Mouse (Mus musculus) lung, embryonic 15.5 days (tissue): ENCODE measurements around the gene Pptc7. TPM values are rescaled to one million over a fixed set of nuclear protein-coding genes. Genes with fewer than 3 reads are reported as not detected.

Experiments
- ATAC-seq: fragments of 200-750 bp; cut with Nextera tagmentation; 2 replicates; pipeline ENCODE4 v1.8.0; 2017; ENCODE audit warnings: moderate number of reproducible peaks, borderline replicate concordance; ENCODE audit not compliant: low FRiP score, low TSS enrichment; ENCODE audit errors: extremely low read depth
- H3K27ac ChIP-seq: fragments of 300-500 bp; sonication (generic); 2 replicates; pipeline ENCODE4 v1.5.1; 2015; ENCODE audit warnings: moderate library complexity, mild to moderate bottlenecking, inconsistent platforms
- H3K27me3 ChIP-seq: fragments of 300-500 bp; sonication (generic); 2 replicates; pipeline ENCODE4 v1.6.1; 2015; ENCODE audit warnings: inconsistent platforms
- H3K36me3 ChIP-seq: fragments of 300-500 bp; sonication (generic); 2 replicates; pipeline ENCODE4 v1.6.1; 2015; ENCODE audit warnings: inconsistent platforms
- H3K4me1 ChIP-seq: fragments of 300-500 bp; sonication (generic); 2 replicates; pipeline ENCODE4 v1.6.1; 2015; ENCODE audit warnings: inconsistent platforms
- H3K4me2 ChIP-seq: fragments of 300-500 bp; sonication (generic); 2 replicates; pipeline ENCODE4 v1.6.1; 2015; ENCODE audit warnings: inconsistent platforms, mild to moderate bottlenecking, moderate library complexity
- H3K4me3 ChIP-seq: fragments of 300-500 bp; sonication (generic); 2 replicates; pipeline ENCODE4 v1.5.1; 2015; ENCODE audit warnings: mild to moderate bottlenecking, inconsistent platforms
- H3K9ac ChIP-seq: fragments of 300-500 bp; sonication (generic); 2 replicates; pipeline ENCODE4 v1.6.1; 2015; ENCODE audit warnings: inconsistent platforms
- H3K9me3 ChIP-seq: fragments of 300-500 bp; sonication (generic); 2 replicates; pipeline ENCODE4 v1.6.1; 2016; ENCODE audit warnings: inconsistent platforms
- WGBS: fragments of 180-500 bp; shearing (Covaris S2); methylation state at CpG from one replicate; pipeline ENCODE4 v1.1.7; 2015; 5-methylcytosine and 5-hydroxymethylcytosine counted together
- polyA plus RNA-seq: library from polyadenylated mRNA; unstranded; fragments of >200 nt; fragmentation: Nextera tagmentation; extraction: Ambion mirVana; gene quantifications from 2 replicates; pipeline ENCODE4 v1.2.1, GENCODE M21; 2015

Pptc7 gene
- 7.6 and 8.7 TPM in 2 replicates for polyA plus RNA-seq

DNA sequence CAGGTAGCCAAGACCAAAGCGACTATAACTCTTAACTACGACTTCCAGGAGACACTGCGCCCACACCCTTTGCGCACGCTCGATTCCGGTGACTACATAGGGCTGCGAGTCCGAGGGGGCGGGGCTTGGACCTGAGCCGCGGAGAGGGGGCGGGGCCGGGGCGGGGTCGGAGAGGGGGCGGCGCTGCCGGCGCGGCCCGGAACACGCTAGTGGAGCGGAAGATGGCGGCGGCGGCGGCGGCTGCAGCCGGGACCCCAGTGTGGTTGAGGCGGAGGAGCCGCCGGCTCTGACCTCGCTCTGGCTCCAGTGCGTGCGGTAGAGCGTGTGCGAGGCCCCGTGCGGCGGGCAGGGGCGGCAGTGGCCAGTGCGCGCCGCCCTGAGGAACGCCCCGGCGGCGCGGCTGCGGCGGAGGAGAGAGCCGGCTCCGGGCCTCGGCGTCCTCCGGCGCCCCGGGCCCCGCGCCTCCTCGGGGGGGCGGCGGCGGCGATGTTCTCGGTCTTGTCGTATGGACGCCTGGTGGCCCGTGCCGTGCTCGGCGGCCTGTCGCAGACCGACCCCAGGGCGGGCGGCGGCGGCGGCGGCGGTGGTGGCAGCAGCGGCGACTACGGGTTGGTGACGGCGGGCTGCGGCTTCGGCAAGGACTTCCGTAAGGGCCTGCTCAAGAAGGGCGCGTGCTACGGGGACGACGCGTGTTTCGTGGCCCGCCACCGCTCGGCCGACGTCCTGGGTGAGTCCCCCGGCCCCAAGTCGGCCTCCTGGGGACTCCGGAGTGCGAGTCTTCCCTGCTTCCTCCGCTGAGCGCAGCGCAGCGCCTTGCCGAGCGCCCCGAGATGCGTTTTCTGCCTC is at the start of gene Pptc7:
Gene Pptc7 (plus strand): TSS at position 183 of the 846 bp plus-strand sequence.
- no peaks in the 10 kb centered on the region for H3K27me3 ChIP-seq
- under 1% methylated on average over 99 of the region's 114 CpGs for WGBS
- peak within 1 kb of the TSS; percentile 69 for H3K27ac ChIP-seq
- peak within 1 kb of the TSS; percentile 78 for H3K4me3 ChIP-seq
- ATAC-seq: peak; percentile 92
- peak within 1 kb of the TSS; percentile 79 for H3K9ac ChIP-seq
- peak within 1 kb of the TSS; percentile 86 for H3K4me2 ChIP-seq
- H3K9me3 ChIP-seq: no peaks in the 10 kb centered on the region
- H3K36me3 ChIP-seq: no peaks in the 10 kb centered on the region; the same call in 1 of the 2 replicates
- H3K4me1 ChIP-seq: peaks cover 46% of the 10 kb centered on the region

DNA sequence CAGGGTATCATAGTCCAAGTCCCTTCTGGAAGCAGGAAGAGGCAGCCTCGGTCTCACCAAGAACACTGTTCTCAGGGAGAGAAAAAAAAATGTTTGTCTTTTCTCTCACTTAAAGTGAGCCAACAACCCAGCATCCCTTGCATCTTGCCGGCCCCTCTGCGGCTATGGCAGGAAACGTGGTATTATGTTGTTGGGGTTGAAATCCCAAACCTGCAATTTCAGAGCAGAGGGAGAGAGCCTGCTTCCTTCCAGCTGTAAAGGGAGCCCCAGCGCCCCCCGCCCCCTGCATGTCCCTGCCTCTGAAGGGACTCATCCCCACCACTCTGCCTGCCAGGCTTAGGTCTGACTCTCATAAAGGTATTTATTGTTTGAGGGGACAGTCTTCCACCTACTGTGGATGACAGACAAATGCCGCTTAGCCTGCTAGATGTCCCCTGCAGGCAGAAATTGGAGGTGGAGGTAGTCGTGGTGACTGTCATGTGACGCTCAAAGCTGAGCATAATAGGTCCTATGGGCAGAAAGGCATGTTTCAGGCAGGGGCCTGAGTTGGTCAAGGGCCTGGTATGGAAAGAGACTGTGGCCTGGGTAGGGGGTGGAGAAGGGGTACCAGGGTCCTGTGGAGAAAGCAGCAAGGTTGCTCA is 48.8 kb upstream of the Pptc7 start:
- ATAC-seq: no peak
- Histone ChIP-seq H3K4me3 (no peak overlapping the region), H3K4me2 (no peak overlapping the region), H3K4me1 (peaks cover 10% of the 10 kb centered on the region; the same call in 1 of the 2 replicates), H3K36me3 (0 out of 2 replicates have a peak, but pooled peaks cover 1% of the 10 kb centered on the region), H3K27me3 (no peaks in the 10 kb centered on the region), H3K27ac (no peak overlapping the region), H3K9ac (no peak overlapping the region), H3K9me3 (no peaks in the 10 kb centered on the region)
- WGBS: 48% methylated on average over 9 of the region's 9 CpGs

GRCm38 (mm10) chr5:122237200-122237599 is 47.0 kb upstream of the Pptc7 start:
- Histone ChIP-seq H3K4me3 (no peak overlapping the region), H3K27ac (no peak overlapping the region), H3K36me3 (0 out of 2 replicates have a peak, but pooled peaks cover 11% of the 10 kb centered on the region), H3K27me3 (no peaks in the 10 kb centered on the region), H3K4me2 (no peak overlapping the region), H3K4me1 (peaks cover 10% of the 10 kb centered on the region; the same call in 1 of the 2 replicates), H3K9me3 (no peaks in the 10 kb centered on the region), H3K9ac (no peak overlapping the region)
- 72% methylated on average over 5 of the region's 5 CpGs for WGBS
- no peak for ATAC-seq

- Histone ChIP-seq H3K4me3 (no peak overlapping the region), H3K9ac (no peak overlapping the region), H3K4me2 (no peak overlapping the region), H3K27ac (no peak overlapping the region), H3K27me3 (no peaks in the 10 kb centered on the region), H3K4me1 (peaks cover 7% of the 10 kb centered on the region; the same call in 1 of the 2 replicates), H3K9me3 (no peaks in the 10 kb centered on the region), H3K36me3 (0 out of 2 replicates have a peak, but pooled peaks cover 11% of the 10 kb centered on the region)
- WGBS: 77% methylated on average over 7 of the region's 7 CpGs
- no peak for ATAC-seq
Observed at GRCm38 (mm10) chr5:122239618-122240017, 44.5 kb upstream of the Pptc7 start.

- no peak for ATAC-seq
- no peak overlapping the region for H3K4me2 ChIP-seq
- no peaks in the 10 kb centered on the region for H3K9me3 ChIP-seq
- H3K9ac ChIP-seq: no peak overlapping the region
- 94% methylated on average over 11 of the region's 11 CpGs for WGBS
- 0 out of 2 replicates have a peak, but pooled peaks cover 11% of the 10 kb centered on the region for H3K36me3 ChIP-seq
- no peaks in the 10 kb centered on the region; the same call in 1 of the 2 replicates for H3K4me1 ChIP-seq
- no peak overlapping the region for H3K4me3 ChIP-seq
- H3K27ac ChIP-seq: no peak overlapping the region
- H3K27me3 ChIP-seq: no peaks in the 10 kb centered on the region
Observed at GRCm38 (mm10) chr5:122240521-122240920, 43.6 kb upstream of the Pptc7 start.

DNA sequence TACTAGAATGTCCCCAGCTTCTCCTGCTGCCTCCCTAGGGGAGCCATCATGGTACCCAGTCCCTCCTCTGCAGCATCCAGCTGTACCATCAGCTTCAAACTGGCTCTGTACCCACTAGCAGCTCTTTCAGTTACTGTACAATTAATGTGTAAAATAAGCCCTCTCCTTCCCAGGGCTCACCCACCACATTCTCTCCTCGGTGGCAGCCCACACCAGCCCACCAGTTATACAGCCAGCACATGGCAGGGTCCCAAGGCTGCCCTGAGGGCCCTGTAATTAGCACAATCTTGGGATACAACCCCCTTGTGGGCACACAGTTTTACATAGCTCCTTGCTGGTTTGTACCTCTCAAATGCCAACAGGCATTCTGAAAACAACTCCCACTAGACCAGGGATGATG is 43.2 kb upstream of the Pptc7 start:
- Histone ChIP-seq H3K4me2 (no peak overlapping the region), H3K36me3 (0 out of 2 replicates have a peak, but pooled peaks cover 11% of the 10 kb centered on the region), H3K4me1 (no peaks in the 10 kb centered on the region), H3K9ac (no peak overlapping the region), H3K4me3 (no peak overlapping the region), H3K27me3 (no peaks in the 10 kb centered on the region), H3K27ac (no peak overlapping the region), H3K9me3 (no peaks in the 10 kb centered on the region)
- 64% methylated on average over 1 of the region's 1 CpGs for WGBS
- no peak for ATAC-seq

DNA sequence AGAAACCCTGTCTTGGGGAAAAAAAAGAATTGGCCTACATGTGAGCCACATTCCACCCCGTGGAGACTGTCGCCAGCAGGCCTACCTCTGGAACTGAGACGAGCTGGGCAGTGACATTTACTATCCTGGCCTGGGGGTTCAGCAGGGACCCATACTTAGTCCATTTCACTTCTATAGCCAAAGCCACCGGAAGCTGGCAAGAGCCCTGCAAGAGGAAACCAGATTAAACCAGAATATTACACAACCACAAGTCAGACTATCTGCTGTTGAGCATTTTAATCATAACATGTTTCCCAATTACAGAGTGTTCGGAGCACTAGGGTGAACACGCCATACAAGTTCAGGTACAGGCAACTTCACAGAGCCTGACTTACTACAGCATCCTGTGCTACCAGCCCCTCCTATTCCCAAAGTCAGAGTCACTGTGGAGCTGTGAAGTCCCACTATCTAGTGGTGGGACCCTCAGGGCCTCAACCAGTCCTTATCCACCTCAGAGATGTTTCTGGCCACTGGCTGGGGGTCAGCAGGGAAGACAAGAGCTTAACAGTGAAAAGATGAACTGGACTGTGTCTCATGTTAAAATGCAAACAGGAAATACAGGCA is 41.5 kb upstream of the Pptc7 start:
- no peak for ATAC-seq
- H3K4me3 ChIP-seq: no peak overlapping the region
- H3K9me3 ChIP-seq: no peaks in the 10 kb centered on the region
- no peak overlapping the region for H3K4me2 ChIP-seq
- peaks cover 13% of the 10 kb centered on the region; the same call in 1 of the 2 replicates for H3K36me3 ChIP-seq
- H3K27me3 ChIP-seq: no peaks in the 10 kb centered on the region
- H3K27ac ChIP-seq: no peak overlapping the region
- no peak overlapping the region for H3K9ac ChIP-seq
- 84% methylated on average over 6 of the region's 6 CpGs for WGBS
- H3K4me1 ChIP-seq: no peaks in the 10 kb centered on the region

DNA sequence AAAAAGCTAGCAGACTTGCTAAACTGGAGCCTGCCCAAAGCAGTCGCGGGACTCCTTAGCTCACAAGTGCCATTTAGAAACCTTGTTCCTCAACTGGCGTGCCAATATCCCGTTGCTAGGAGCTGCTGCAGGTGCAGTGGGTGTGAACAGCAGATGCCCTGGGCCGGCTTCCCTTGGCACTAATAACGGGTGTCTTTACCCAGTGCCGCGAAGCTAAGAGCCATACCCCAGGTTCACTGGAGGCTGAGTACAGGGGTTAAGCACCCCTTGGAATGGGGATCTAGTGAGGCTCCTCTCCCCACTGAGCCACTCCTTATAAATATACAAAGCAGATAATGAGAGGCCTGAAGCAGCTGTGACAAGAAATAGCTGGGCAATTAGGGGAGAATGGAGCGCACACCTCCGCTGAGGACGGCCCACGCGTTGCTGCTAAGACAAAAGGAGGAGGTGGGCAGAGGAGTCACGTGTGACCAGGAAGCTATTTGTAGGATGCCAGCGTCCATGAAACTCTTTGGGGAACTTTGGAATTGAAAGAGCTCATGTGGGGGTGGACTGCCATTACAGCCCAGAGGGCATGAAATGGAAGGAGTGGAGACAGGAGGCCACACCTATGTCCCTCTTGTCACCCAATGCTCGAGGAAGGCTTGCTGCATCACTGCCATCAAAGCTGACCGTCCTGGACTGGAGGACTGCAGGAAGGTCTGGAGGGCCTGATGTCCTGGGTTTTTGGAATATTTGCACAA is 40.2 kb upstream of the Pptc7 start:
- no peak for ATAC-seq
- 81% methylated on average over 17 of the region's 17 CpGs for WGBS

DNA sequence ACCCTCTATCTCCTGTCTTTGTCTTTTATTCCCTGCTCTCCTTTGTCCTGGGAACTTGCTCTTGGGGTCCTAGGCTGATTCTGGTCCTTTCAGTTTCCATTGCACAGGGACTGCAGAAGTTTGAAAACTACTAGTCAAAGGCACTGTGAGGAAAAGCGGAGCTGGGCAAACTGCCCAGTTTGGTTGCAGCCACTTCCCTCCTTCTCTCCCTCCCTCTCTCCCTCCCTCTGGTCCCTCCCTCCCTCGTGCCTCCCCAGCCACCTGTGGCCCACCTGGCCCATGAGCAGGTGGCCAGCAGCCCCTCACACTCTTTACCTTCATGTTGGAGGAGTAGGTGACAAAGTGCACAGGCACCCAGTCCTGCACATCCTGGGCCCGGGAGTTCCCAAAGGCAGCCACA is 39.0 kb upstream of the Pptc7 start:
- Histone ChIP-seq H3K4me1 (no peaks in the 10 kb centered on the region), H3K9me3 (no peaks in the 10 kb centered on the region), H3K4me3 (no peak overlapping the region), H3K9ac (no peak overlapping the region), H3K4me2 (no peak overlapping the region), H3K27ac (no peak overlapping the region), H3K36me3 (peaks cover 21% of the 10 kb centered on the region; the same call in 1 of the 2 replicates), H3K27me3 (no peaks in the 10 kb centered on the region)
- 49% methylated on average over 3 of the region's 3 CpGs for WGBS
- ATAC-seq: no peak

More for the DNA sequence above, 40.2 kb upstream of the Pptc7 start:
- peaks cover 21% of the 10 kb centered on the region; the same call in 1 of the 2 replicates for H3K36me3 ChIP-seq
- no peak overlapping the region for H3K4me2 ChIP-seq
- H3K9me3 ChIP-seq: no peaks in the 10 kb centered on the region
- H3K27ac ChIP-seq: no peak overlapping the region
- H3K4me3 ChIP-seq: no peak overlapping the region
- no peak overlapping the region for H3K9ac ChIP-seq
- H3K4me1 ChIP-seq: no peaks in the 10 kb centered on the region
- H3K27me3 ChIP-seq: no peaks in the 10 kb centered on the region

DNA sequence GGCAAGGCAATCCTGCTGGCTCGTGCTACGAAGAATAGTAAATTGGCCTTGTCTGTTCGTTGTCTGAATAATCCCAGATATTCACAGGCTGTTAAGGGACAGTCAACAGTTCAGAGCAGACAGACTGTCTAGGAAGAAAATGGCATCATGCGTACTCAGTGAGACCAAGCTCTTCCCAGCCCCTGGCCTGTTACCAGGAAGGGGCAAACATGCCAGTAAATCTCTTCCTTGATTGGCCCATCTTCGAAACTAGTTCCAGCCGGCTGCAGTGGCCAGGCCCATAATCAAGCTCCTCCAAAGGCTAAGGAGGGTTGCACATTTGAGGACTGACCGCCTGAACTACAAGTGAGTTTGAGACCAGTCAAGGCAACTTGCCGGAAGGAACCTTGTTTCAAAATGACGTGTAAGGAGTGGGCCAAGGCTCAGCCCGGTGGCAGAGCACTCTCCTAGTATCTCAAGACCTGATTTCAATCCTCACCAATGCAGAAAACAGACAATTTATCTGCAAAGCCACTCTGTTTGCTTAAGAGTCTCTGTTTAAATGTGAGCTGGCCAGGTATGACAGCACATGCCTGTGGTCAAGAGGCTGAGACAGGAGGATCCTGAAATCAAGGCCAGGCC is 37.5 kb upstream of the Pptc7 start:
- 77% methylated on average over 10 of the region's 10 CpGs for WGBS
- ATAC-seq: no peak
- Histone ChIP-seq H3K4me2 (no peak overlapping the region), H3K9me3 (no peaks in the 10 kb centered on the region), H3K36me3 (peaks cover 11% of the 10 kb centered on the region; the same call in 1 of the 2 replicates), H3K4me3 (no peak overlapping the region), H3K27me3 (no peaks in the 10 kb centered on the region), H3K27ac (no peak overlapping the region), H3K9ac (no peak overlapping the region), H3K4me1 (no peaks in the 10 kb centered on the region)

- H3K36me3 ChIP-seq: peaks cover 15% of the 10 kb centered on the region; the same call in 1 of the 2 replicates
- H3K4me1 ChIP-seq: no peaks in the 10 kb centered on the region
- no peak for ATAC-seq
- H3K9ac ChIP-seq: no peak overlapping the region
- WGBS: 84% methylated on average over 11 of the region's 11 CpGs
- no peak overlapping the region for H3K4me3 ChIP-seq
- no peaks in the 10 kb centered on the region for H3K27me3 ChIP-seq
- no peak overlapping the region for H3K27ac ChIP-seq
- H3K9me3 ChIP-seq: no peaks in the 10 kb centered on the region
- H3K4me2 ChIP-seq: no peak overlapping the region
Observed at GRCm38 (mm10) chr5:122247529-122247928, 36.6 kb upstream of the Pptc7 start.
